Mouse (Mus musculus) liver, postnatal 0 days (tissue): ENCODE results near the gene Dhx34. TPM values are rescaled to one million over a fixed set of nuclear protein-coding genes. Genes with fewer than 3 reads are reported as not detected.

Experiments used
- ATAC-seq: fragments of 200-750 bp; cut with Nextera tagmentation; 2 replicates; pipeline ENCODE4 v1.8.0; 2017; ENCODE audit warnings: mild to moderate bottlenecking, moderate library complexity
- DNase-seq: peaks from one replicate; pipeline ENCODE4 v3.0.0-alpha.2; 2016
- H3K27ac ChIP-seq: fragments of 300-500 bp; sonication (generic); 2 replicates; pipeline ENCODE4 v1.5.1; 2014; ENCODE audit warnings: antibody characterized with exemption, moderate library complexity, mild to moderate bottlenecking, low read depth
- H3K27me3 ChIP-seq: fragments of 300-500 bp; sonication (generic); 2 replicates; pipeline ENCODE4 v1.6.1; 2014; ENCODE audit warnings: low read length, control low read depth, mixed read lengths; ENCODE audit not compliant: insufficient read depth
- H3K36me3 ChIP-seq: fragments of 300-500 bp; sonication (generic); replicated peaks from 2 replicates; pipeline ENCODE4 v1.6.1; 2014; ENCODE audit warnings: mild to moderate bottlenecking, control low read depth, low read length, moderate library complexity, mixed read lengths; ENCODE audit not compliant: insufficient read depth
- H3K4me1 ChIP-seq: fragments of 300-500 bp; sonication (generic); 2 replicates; pipeline ENCODE4 v1.6.1; 2014; ENCODE audit warnings: antibody characterized with exemption, mild to moderate bottlenecking, control low read depth; ENCODE audit not compliant: insufficient read depth
- H3K4me2 ChIP-seq: fragments of 300-500 bp; sonication (generic); 2 replicates; pipeline ENCODE4 v1.6.1; 2014; ENCODE audit warnings: low read depth, mild to moderate bottlenecking, low read length, moderate library complexity, mixed read lengths
- H3K4me3 ChIP-seq: fragments of 300-500 bp; sonication (generic); 2 replicates; pipeline ENCODE4 v1.5.1; 2014; ENCODE audit warnings: low read depth, low read length
- H3K9ac ChIP-seq: fragments of 300-500 bp; sonication (generic); replicated peaks from 2 replicates; pipeline ENCODE4 v1.6.1; 2014; ENCODE audit warnings: mild to moderate bottlenecking, moderate library complexity
- H3K9me3 ChIP-seq: fragments of 300-500 bp; sonication (generic); 2 replicates; pipeline ENCODE4 v1.6.1; 2016; ENCODE audit warnings: mild to moderate bottlenecking, control low read depth, low read length, mixed read lengths
- CTCF ChIP-seq: sonication (generic); IDR thresholded peaks from 2 replicates; pipeline ENCODE4 v1.5.1; 2016; ENCODE audit warnings: antibody characterized with exemption, low read depth
- EP300 ChIP-seq: IDR thresholded peaks from 2 replicates; pipeline ENCODE4 v1.6.1; 2016; ENCODE audit warnings: antibody characterized with exemption, low read depth, mild to moderate bottlenecking
- WGBS: fragments of 180-500 bp; shearing (Covaris S2); extraction: QIAGEN DNeasy Blood & Tissue Kit; methylation state at CpG from one replicate; pipeline ENCODE4 v1.1.7; 2014; ENCODE audit not compliant: insufficient replicate concordance; 5-methylcytosine and 5-hydroxymethylcytosine counted together
- polyA plus RNA-seq: library from polyadenylated mRNA; unstranded; fragments of >200 nt; fragmentation: Nextera tagmentation; extraction: Ambion mirVana; gene quantifications from 2 replicates; pipeline ENCODE4 v1.2.1, GENCODE M21; 2015

Dhx34 gene
- polyA plus RNA-seq, 1 experiment from 2014 or later, result 3.6 TPM

DNA sequence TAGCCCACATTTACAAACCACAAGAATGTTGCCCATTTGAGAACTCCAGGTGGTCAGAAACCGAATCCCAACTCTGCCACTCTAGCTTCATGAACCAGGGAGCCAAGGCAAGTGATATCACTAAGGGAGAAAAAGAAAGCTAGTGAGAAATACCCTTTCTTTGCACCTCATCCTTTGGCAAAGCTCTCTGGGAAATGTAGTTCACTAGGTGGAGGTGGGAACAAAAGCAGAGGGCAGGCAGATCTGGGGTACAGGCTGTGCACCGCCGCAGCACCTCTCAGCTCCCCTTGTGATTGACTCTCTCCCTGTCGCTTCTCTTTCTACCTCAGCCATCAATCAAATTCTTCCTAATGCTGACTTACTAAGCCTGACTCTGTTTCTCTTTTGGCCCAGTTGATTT lies 43.7 kb downstream of the Dhx34 start:
- 62% methylated on average over 4 of the region's 4 CpGs for WGBS
- peaks cover 30% of the 10 kb centered on the region for H3K27me3 ChIP-seq
- H3K9ac ChIP-seq, result no peak overlapping the region
- no peak overlapping the region for H3K4me2 ChIP-seq
- no peak for DNase-seq
- no peak for ATAC-seq
- H3K27ac ChIP-seq, result no peak overlapping the region
- peaks cover 7% of the 10 kb centered on the region for H3K4me1 ChIP-seq
- H3K9me3 ChIP-seq, result no peaks in the 10 kb centered on the region
- H3K4me3 ChIP-seq, result no peak overlapping the region
- H3K36me3 ChIP-seq, result no peaks in the 10 kb centered on the region
- TF ChIP-seq CTCF (no peak), EP300 (no peak)

GRCm38 (mm10) chr7:16175542-16175931 lies 46.3 kb downstream of the Dhx34 start:
- H3K4me3 ChIP-seq, result peak overlapping the region; percentile 50
- peak overlapping the region; percentile 76 for H3K4me2 ChIP-seq
- TF ChIP-seq CTCF, result no peak
- TF ChIP-seq EP300, result no peak
- no peaks in the 10 kb centered on the region for H3K36me3 ChIP-seq
- under 1% methylated on average over 9 of the region's 10 CpGs for WGBS
- H3K9ac ChIP-seq, result peak overlapping the region; percentile 54
- H3K27me3 ChIP-seq, result peaks cover 32% of the 10 kb centered on the region
- peaks cover 7% of the 10 kb centered on the region for H3K4me1 ChIP-seq
- DNase-seq (no peak), ATAC-seq (no peak)
- no peaks in the 10 kb centered on the region for H3K9me3 ChIP-seq
- no peak overlapping the region for H3K27ac ChIP-seq

DNA sequence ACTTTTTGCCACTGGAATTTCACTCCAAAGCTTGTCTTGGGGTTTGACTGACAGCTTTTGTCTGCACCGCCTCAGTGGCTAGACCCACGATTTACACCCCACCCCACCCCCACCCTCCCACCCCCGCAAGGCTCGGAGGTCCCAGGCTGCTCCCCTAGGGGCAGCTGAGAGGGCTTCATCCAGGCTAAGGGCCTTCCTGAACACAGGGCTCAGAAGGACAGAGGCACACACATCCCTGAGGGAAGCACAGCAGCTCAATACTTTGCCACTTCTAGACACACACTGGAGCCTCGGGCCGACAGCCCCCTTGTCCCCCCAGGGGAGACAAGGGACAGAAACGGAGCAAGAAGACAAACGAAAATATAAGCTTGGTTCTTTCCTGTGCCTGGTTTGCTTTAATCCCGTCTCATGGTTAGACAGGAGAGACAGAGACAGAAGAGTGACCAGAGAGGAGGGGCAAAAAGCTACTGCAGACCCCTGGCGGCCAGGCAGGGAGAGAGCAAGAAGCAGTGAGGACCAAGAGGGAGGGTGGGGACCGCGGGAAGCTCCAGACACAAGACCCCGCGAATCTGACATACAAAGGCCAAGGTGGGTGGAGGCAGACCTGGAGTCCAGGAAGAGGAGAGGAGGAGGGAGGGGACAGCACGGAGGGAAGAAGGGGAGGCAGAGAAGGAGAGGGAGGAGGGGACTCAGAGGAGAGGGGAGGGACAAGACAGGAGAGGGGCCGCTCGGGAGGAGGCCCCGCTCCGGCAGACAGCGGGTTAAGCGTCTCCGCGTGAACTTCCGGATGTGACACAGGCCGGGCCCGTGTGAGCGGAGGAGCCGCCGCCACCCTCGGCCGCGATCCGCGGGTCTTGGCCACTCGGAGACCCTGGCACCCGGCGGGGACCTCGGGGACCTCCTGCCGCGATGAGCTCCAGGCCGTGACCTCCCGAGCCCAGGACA lies 47.0 kb downstream of the Dhx34 start, which contains the start of gene Meis3:
TSS of gene Meis3 (plus strand) at position 494 of the 945 bp plus-strand sequence.
- ATAC-seq (no peak), DNase-seq (peak; percentile 31)
- H3K4me2 ChIP-seq, result peak within 1 kb of the TSS; percentile 76
- H3K9me3 ChIP-seq, result no peaks in the 10 kb centered on the region
- no peaks in the 10 kb centered on the region for H3K36me3 ChIP-seq
- peaks cover 7% of the 10 kb centered on the region for H3K4me1 ChIP-seq
- H3K27me3 ChIP-seq, result peaks cover 32% of the 10 kb centered on the region
- peak within 1 kb of the TSS; percentile 54 for H3K9ac ChIP-seq
- under 1% methylated on average over 35 of the region's 42 CpGs for WGBS
- TF ChIP-seq EP300, result no peak
- TF ChIP-seq CTCF, result peak; percentile 43
- no peak within 1 kb of the TSS for H3K27ac ChIP-seq
- peak within 1 kb of the TSS; percentile 50 for H3K4me3 ChIP-seq

DNA sequence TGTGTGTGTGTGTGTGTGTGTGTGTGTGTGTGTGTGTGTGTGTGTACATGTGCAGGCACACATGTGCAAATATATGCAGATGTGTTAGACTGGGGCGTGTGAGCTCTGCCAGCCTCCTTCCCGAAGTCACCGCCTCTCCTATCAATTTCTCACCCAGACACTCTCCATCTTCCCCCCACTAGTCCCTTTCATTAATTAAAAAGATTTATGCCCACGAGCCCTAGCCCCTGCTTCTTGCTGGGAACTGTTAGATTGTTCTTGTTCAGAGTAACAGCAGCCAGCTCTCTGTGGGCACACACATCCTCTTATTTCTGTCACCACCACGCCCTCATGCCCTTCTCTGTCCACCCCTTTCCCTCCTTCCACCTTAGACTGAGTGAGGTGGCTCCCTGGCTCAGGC lies 48.7 kb downstream of the Dhx34 start:
- H3K36me3 ChIP-seq, result no peaks in the 10 kb centered on the region
- DNase-seq (no peak), ATAC-seq (no peak)
- H3K4me2 ChIP-seq, result no peak overlapping the region
- no peak overlapping the region for H3K9ac ChIP-seq
- no peak overlapping the region for H3K27ac ChIP-seq
- peaks cover 7% of the 10 kb centered on the region for H3K4me1 ChIP-seq
- H3K4me3 ChIP-seq, result no peak overlapping the region
- H3K9me3 ChIP-seq, result no peaks in the 10 kb centered on the region
- 37% methylated on average over 5 of the region's 5 CpGs for WGBS
- TF ChIP-seq EP300, result no peak
- TF ChIP-seq CTCF, result no peak
- peaks cover 32% of the 10 kb centered on the region for H3K27me3 ChIP-seq

DNA sequence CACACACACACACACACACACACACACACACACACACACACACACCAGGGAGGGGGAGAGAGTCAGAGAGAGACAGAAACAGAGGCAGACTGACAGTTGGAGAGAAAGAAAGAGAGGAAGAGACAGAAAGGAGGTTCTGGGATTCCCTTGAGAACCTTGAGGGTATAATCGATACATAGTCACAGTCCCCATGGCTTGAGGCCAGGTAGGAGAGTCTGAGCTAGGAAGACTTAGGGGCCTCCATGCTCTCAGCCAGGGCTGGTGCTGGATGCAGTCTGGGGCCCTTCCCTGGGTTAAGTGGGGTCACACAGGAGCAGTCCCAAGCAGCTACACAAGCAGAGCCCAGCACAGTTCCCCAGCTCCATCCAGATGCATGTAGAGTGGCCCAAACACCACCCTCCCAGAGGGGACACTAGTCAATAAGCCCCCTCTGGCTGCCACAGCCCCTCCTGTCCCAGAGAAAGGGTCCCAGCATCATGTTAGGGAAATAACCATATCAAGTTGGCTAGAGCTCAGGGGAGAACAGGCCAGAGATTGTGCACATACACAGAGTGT lies 49.2 kb downstream of the Dhx34 start:
- no peaks in the 10 kb centered on the region for H3K36me3 ChIP-seq
- peaks cover 30% of the 10 kb centered on the region for H3K27me3 ChIP-seq

DNA sequence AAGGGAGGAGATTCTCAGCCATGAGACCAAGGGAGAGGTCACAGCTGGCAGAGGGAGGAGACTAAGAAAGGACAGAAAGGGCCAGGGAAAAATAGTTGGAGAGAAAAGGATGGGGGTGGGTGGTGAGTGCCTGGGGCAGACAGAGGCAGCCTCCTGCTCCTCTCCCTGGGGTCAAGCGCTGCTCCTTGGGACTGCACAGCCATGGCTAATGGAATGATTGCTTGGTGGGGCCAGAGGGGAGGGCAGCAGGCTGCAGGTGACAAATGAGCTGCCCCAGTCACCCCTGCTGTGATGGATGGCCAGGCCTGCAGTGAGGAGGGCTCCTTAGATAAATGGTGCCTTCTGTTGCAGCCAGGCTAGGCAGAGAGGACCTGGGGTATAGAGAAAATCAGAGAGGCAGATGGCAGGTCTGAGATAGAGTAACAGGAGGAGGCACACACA lies 49.7 kb downstream of the Dhx34 start:
- TF ChIP-seq CTCF, result no peak
- TF ChIP-seq EP300, result no peak
- no peak for ATAC-seq
- Histone ChIP-seq H3K4me1 (peaks cover 7% of the 10 kb centered on the region), H3K4me2 (no peak overlapping the region), H3K9ac (no peak overlapping the region), H3K27me3 (peaks cover 29% of the 10 kb centered on the region), H3K27ac (no peak overlapping the region), H3K9me3 (0 out of 2 replicates have a peak, but pooled peaks cover 3% of the 10 kb centered on the region), H3K4me3 (no peak overlapping the region), H3K36me3 (no peaks in the 10 kb centered on the region)
- no peak for DNase-seq
- WGBS, result 0% methylated on average over 1 of the region's 1 CpGs

More for the DNA sequence above, 49.2 kb downstream of the Dhx34 start:
- no peak overlapping the region for H3K4me2 ChIP-seq
- peaks cover 7% of the 10 kb centered on the region for H3K4me1 ChIP-seq
- no peak for TF ChIP-seq CTCF
- TF ChIP-seq EP300, result no peak
- H3K9ac ChIP-seq, result no peak overlapping the region
- H3K9me3 ChIP-seq, result 0 out of 2 replicates have a peak, but pooled peaks cover 3% of the 10 kb centered on the region
- WGBS, result 33% methylated on average over 1 of the region's 1 CpGs
- DNase-seq (no peak), ATAC-seq (no peak)
- H3K4me3 ChIP-seq, result no peak overlapping the region
- H3K27ac ChIP-seq, result no peak overlapping the region
